Mouse (Mus musculus) B cell, adult (primary cell): ENCODE measurements around the gene Acat3. TPM values are rescaled to one million over a fixed set of nuclear protein-coding genes. Genes with fewer than 3 reads are reported as not detected.

Source experiments
- total RNA-seq: library from RNA; stranded (reverse); gene quantifications from 4 replicates; pipeline ENCODE4 v1.2.4, GENCODE M21; 2023; ENCODE audit not compliant: inconsistent age

Acat3 gene
- total RNA-seq = 1.1 TPM in 1 of 4 replicates, not detected in the others

DNA sequence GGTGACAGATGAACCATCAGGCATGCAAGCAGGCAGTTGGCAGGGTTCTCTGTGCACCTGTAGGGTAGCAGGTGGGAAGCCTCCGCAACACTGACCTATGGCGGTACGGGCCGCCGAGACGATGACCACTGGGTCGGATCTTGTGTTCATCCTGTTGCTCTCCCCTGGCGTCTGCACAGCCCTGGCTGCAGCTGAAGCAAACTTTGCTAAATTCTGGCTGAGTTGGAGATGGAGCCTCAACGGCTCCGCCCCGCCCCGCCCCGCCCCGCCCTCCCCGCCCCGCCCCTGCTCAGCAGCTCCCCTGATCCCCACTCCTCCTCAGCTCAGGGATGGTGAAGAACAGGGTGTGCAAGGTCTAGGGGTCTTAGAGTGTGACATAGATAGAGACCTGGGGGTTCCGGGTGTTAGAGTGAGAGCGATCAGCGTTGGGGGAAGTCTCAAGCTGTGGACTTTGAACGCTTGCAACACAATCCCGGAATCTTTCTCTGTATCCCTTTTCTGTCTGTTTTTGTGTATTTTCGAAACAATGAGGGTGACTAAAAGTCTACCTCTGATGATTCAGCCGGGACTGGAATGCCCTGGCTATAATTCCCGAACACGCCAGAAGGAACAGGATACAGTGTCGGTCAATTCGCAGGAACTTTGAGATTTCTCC, at the start of gene Acat3:
Acat3 (minus strand) TSS at position 450 of the 655 bp plus-strand sequence.

DNA sequence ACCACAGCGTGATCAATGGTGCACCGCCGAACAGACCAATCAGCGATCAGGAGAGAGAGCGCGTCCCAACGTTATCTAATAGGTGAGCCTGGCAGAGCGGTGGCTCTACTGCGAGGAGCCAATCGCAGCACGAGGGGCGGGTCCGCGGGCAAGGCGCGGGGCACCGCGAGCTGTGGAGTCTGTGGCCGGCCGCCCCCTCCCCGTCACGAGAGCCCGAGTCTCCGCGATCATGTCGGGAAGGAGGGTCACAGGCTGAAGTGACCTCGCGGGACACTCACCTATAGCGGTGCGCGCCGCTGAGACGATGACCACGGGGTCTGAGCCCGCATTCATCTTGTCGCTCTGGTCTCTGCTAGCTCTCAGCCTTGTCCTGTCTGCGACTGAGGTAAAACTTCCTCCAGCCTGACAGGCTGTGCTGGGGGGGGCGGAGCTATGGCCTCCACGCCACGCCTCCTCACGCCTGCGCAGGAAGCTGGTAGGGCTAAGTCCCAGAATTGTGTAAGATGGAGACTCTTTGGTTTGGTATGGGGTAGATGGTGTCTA, 20.0 kb upstream of the Acat3 start, which contains the start of gene Acat2:
Acat2 (minus strand) TSS at position 417 of the 543 bp plus-strand sequence.

GRCm38 (mm10) chr17:12915881-12916583, 24.4 kb downstream of the Acat3 start, which contains the start of gene Mrpl18:
Mrpl18 (minus strand) TSS chr17:12916345.

GRCm38 (mm10) chr17:12915488-12915880, 24.9 kb downstream of the Acat3 start, which contains the start of gene Tcp1:
Tcp1 (plus strand) TSS chr17:12915701.

GRCm38 (mm10) chr17:12909361-12910280, 30.8 kb downstream of the Acat3 start, which contains the start of gene Pnldc1:
Pnldc1 (minus strand) TSS chr17:12910230.

GRCm38 (mm10) chr17:12875734-12876133, 64.7 kb downstream of the Acat3 start, which contains the start of gene Mrgprh:
Mrgprh (plus strand) TSS chr17:12876034.

Other genes starting within 250 kb of the Acat3 start
- gene Igf2r, start 170.9 kb downstream of the Acat3 start, total RNA-seq = 11.0 to 11.7 TPM (median 11.1 TPM) in 4 replicates
- gene Mas1, start 72.5 kb downstream of the Acat3 start, total RNA-seq = not detected in 4 replicates
- not detected in 4 replicates for gene Mrgprh, start 64.6 kb downstream of the Acat3 start, total RNA-seq
- gene Pnldc1, start 30.4 kb downstream of the Acat3 start, total RNA-seq = 0.66 to 5.4 TPM (median 1.2 TPM) in 4 replicates
- 233 to 257 TPM (median 233 TPM) in 4 replicates for gene Tcp1, start 24.9 kb downstream of the Acat3 start, total RNA-seq
- 31.6 to 45.1 TPM (median 34.5 TPM) in 4 replicates for gene Mrpl18, start 24.3 kb downstream of the Acat3 start, total RNA-seq
- 14.8 to 18.7 TPM (median 16.9 TPM) in 4 replicates for gene Acat2, start 20.1 kb upstream of the Acat3 start, total RNA-seq
- 98.5 to 107 TPM (median 104 TPM) in 4 replicates for gene Wtap, start 53.6 kb upstream of the Acat3 start, total RNA-seq
- 79.9 to 96.6 TPM (median 88.0 TPM) in 4 replicates for gene Sod2, start 66.2 kb upstream of the Acat3 start, total RNA-seq
- 0.70 TPM in 1 of 4 replicates, not detected in the others for gene Gpr31b, start 111.7 kb upstream of the Acat3 start, total RNA-seq
- not detected in 4 replicates for gene Tcp10b, start 120.5 kb upstream of the Acat3 start, total RNA-seq
- 0.24 to 0.99 TPM (median 0.48 TPM) in 3 of 4 replicates, not detected in the other for gene Unc93a, start 191.2 kb upstream of the Acat3 start, total RNA-seq